Mouse (Mus musculus) left cerebral cortex, adult 8-10 months (tissue): Measurements from ENCODE around the gene Trip11. TPM values are rescaled to one million over a fixed set of nuclear protein-coding genes. Genes with fewer than 3 reads are reported as not detected.
"Not testable (repeated sequence)": the region's sequence is repeated elsewhere in the genome, so short reads cannot be mapped to it uniquely, and the experiment has no call there.

Experiments
- DNase-seq, 2 experiments: peaks; one replicate each; pipeline ENCODE4 v3.0.0; 2022; ENCODE audit warnings: low spot score in 2 of 2
- total RNA-seq, 4 experiments: library from RNA; stranded (reverse); gene quantifications; 2 replicates each; pipeline ENCODE4 v1.2.4; 2022

Gene Trip11
- total RNA-seq = 10 to 100 TPM; 26.5 to 29.9 (median 28.5) TPM

- DNase-seq = peak; percentile 80 to 87
Measured at GRCm38 (mm10) chr12:101912626-101913490, at the start of gene Trip11. TSS of gene Trip11 (minus strand) at chr12:101913267.

- DNase-seq = not testable (repeated sequence)
Measured at GRCm38 (mm10) chr12:101958960-101959780, 46.1 kb upstream of the Trip11 start.

- DNase-seq = no peak
Measured at GRCm38 (mm10) chr12:101958556-101958955, 45.5 kb upstream of the Trip11 start.

GRCm38 (mm10) chr12:101957942-101958544 is 45.0 kb upstream of the Trip11 start, which contains the start of gene Atxn3:
TSS of gene Atxn3 (minus strand) at chr12:101958246.
- peak; percentile 87 to 95 for DNase-seq

GRCm38 (mm10) chr12:101957079-101957941 is 44.2 kb upstream of the Trip11 start:
- DNase-seq = peak in 1 of 2 experiments; percentile 32

- not testable (repeated sequence) for DNase-seq
Measured at GRCm38 (mm10) chr12:101955821-101956220, 42.8 kb upstream of the Trip11 start.

GRCm38 (mm10) chr12:101948801-101949200 is 35.7 kb upstream of the Trip11 start:
- DNase-seq = no peak

- DNase-seq = no peak
Measured at GRCm38 (mm10) chr12:101947986-101948385, 34.9 kb upstream of the Trip11 start.

GRCm38 (mm10) chr12:101937572-101937971 is 24.5 kb upstream of the Trip11 start:
- DNase-seq = no peak

GRCm38 (mm10) chr12:101935223-101935622 is 22.2 kb upstream of the Trip11 start:
- no peak for DNase-seq

- DNase-seq = no peak
Measured at GRCm38 (mm10) chr12:101928423-101928822, 15.4 kb upstream of the Trip11 start.

GRCm38 (mm10) chr12:101922313-101922712 is 9.2 kb upstream of the Trip11 start:
- DNase-seq = no peak

GRCm38 (mm10) chr12:101919847-101920246 is 6.8 kb upstream of the Trip11 start:
- no peak for DNase-seq

- DNase-seq = peak in 1 of 2 experiments; percentile 14
Measured at GRCm38 (mm10) chr12:101917165-101917564, 4.1 kb upstream of the Trip11 start.

GRCm38 (mm10) chr12:101911346-101911745 is 1.7 kb downstream of the Trip11 start:
- no peak for DNase-seq

- DNase-seq = no peak
Measured at GRCm38 (mm10) chr12:101910360-101910759, 2.7 kb downstream of the Trip11 start.

GRCm38 (mm10) chr12:101905817-101906216 is 7.2 kb downstream of the Trip11 start:
- DNase-seq = no peak

GRCm38 (mm10) chr12:101904906-101905305 is 8.2 kb downstream of the Trip11 start:
- DNase-seq = no peak

GRCm38 (mm10) chr12:101904170-101904569 is 8.9 kb downstream of the Trip11 start:
- no peak for DNase-seq

GRCm38 (mm10) chr12:101899671-101900245 is 13.3 kb downstream of the Trip11 start:
- no peak for DNase-seq
